Mouse (Mus musculus) hindbrain, embryonic 10.5 days (tissue): Measurements from ENCODE around the gene Pomgnt2. TPM values are rescaled to one million over a fixed set of nuclear protein-coding genes. Genes with fewer than 3 reads are reported as not detected.
"Not testable (repeated sequence)": the region's sequence is repeated elsewhere in the genome, so short reads cannot be mapped to it uniquely, and the experiment has no call there.

Experiments used
- DNase-seq: peaks from one replicate; pipeline ENCODE4 v3.0.0-alpha.2; 2017; ENCODE audit warnings: low spot score
- H3K27ac ChIP-seq: fragments of 300-500 bp; sonication (generic); 2 replicates; pipeline ENCODE4 v1.5.1; 2016; ENCODE audit warnings: mild to moderate bottlenecking, moderate library complexity
- H3K27me3 ChIP-seq: fragments of 300-500 bp; sonication (generic); 2 replicates; pipeline ENCODE4 v1.6.1; 2016; ENCODE audit warnings: mild to moderate bottlenecking; ENCODE audit not compliant: poor library complexity, insufficient read depth, severe bottlenecking
- H3K36me3 ChIP-seq: fragments of 300-500 bp; sonication (generic); 2 replicates; pipeline ENCODE4 v1.6.1; 2016; ENCODE audit warnings: mild to moderate bottlenecking, moderate library complexity
- H3K4me1 ChIP-seq: fragments of 300-500 bp; sonication (generic); replicated peaks from 2 replicates; pipeline ENCODE4 v1.6.1; 2016; ENCODE audit warnings: mild to moderate bottlenecking
- H3K4me3 ChIP-seq: fragments of 300-500 bp; sonication (generic); 2 replicates; pipeline ENCODE4 v1.5.1; 2016; ENCODE audit warnings: mild to moderate bottlenecking, moderate library complexity
- H3K9me3 ChIP-seq: fragments of 300-500 bp; sonication (generic); 2 replicates; pipeline ENCODE4 v1.6.1; 2016; ENCODE audit warnings: mild to moderate bottlenecking, moderate library complexity
- WGBS: fragments of 180-500 bp; shearing (Covaris S2); methylation state at CpG from one replicate; pipeline ENCODE4 v1.1.7; 2016; 5-methylcytosine and 5-hydroxymethylcytosine counted together
- polyA plus RNA-seq: library from polyadenylated mRNA; unstranded; fragments of >200 nt; fragmentation: Nextera tagmentation; extraction: Ambion mirVana; gene quantifications from 2 replicates; pipeline ENCODE4 v1.2.1, GENCODE M21; 2016

Pomgnt2 gene
- polyA plus RNA-seq, 1 experiment from 2014 or later, result 16.3 TPM

DNA sequence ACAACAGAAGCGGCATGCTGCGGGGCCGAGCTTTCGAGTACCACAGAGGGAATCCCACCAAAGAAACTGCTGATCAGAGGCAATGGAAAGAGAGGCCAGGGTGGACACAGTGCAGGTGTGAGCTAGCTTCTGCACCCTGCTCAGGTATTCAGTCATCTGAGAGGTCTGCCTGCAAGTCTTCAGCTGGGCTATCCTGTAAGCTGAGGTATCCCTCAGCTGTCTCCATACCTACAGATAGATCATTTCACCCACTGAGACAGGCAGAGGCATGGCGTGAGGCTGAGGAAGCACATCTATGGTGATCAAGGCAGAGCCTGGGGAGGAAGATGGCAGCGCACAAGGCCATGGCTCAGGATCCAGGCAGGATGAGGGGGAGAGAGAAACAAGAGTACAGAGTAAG is 27.5 kb upstream of the Pomgnt2 start:
- WGBS, result 94% methylated on average over 6 of the region's 6 CpGs
- Histone ChIP-seq H3K9me3 (no peaks in the 10 kb centered on the region), H3K4me1 (peaks cover 26% of the 10 kb centered on the region), H3K27ac (no peak overlapping the region), H3K4me3 (no peak overlapping the region), H3K36me3 (no peaks in the 10 kb centered on the region), H3K27me3 (no peaks in the 10 kb centered on the region)
- DNase-seq, result no peak

- Histone ChIP-seq H3K4me1 (peaks cover 31% of the 10 kb centered on the region), H3K4me3 (no peak overlapping the region), H3K36me3 (no peaks in the 10 kb centered on the region), H3K9me3 (no peaks in the 10 kb centered on the region), H3K27me3 (no peaks in the 10 kb centered on the region), H3K27ac (no peak overlapping the region)
- WGBS, result 88% methylated on average over 5 of the region's 5 CpGs
- DNase-seq, result no peak
Observed at GRCm38 (mm10) chr9:122023873-122024272, 27.0 kb upstream of the Pomgnt2 start.

- no peak overlapping the region for H3K4me3 ChIP-seq
- DNase-seq, result no peak
- no peak overlapping the region for H3K27ac ChIP-seq
- peaks cover 38% of the 10 kb centered on the region for H3K4me1 ChIP-seq
- 74% methylated on average over 9 of the region's 9 CpGs for WGBS
- no peaks in the 10 kb centered on the region for H3K9me3 ChIP-seq
- H3K27me3 ChIP-seq, result no peaks in the 10 kb centered on the region
- H3K36me3 ChIP-seq, result no peaks in the 10 kb centered on the region
Observed at GRCm38 (mm10) chr9:122022776-122023175, 25.9 kb upstream of the Pomgnt2 start.

GRCm38 (mm10) chr9:122021581-122021980 is 24.7 kb upstream of the Pomgnt2 start:
- Histone ChIP-seq H3K4me1 (peaks cover 26% of the 10 kb centered on the region), H3K36me3 (no peaks in the 10 kb centered on the region), H3K9me3 (no peaks in the 10 kb centered on the region), H3K27ac (no peak overlapping the region), H3K27me3 (no peaks in the 10 kb centered on the region), H3K4me3 (no peak overlapping the region)
- no peak for DNase-seq
- WGBS, result 92% methylated on average over 5 of the region's 5 CpGs

- H3K9me3 ChIP-seq, DNase-seq, H3K27ac ChIP-seq, H3K4me3 ChIP-seq, H3K27me3 ChIP-seq, H3K36me3 ChIP-seq: not testable (repeated sequence)
- peaks cover 22% of the 10 kb centered on the region for H3K4me1 ChIP-seq
- WGBS, result 92% methylated on average over 4 of the region's 4 CpGs
Observed at GRCm38 (mm10) chr9:122021171-122021570, 24.3 kb upstream of the Pomgnt2 start.

DNA sequence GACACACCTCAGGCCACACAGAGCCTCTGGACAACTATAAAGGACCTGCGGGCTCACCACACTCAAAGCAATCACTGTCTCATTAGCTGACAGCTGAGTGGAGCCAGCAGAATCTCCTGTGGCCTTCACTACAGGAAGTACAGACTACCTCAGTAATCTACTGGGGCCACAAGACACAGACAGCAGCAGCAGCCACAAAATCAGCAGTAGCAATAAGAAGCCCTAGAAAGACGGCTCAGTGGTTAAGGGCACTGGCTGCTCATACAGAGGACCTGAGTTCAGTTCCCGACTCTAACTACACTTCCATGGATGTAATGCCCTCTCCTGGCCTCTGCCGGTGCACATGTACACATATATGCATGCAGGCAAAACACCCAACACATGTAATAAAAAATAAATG is 23.4 kb upstream of the Pomgnt2 start:
- WGBS, result 92% methylated on average over 4 of the region's 4 CpGs

GRCm38 (mm10) chr9:122018782-122019395 is 22.0 kb upstream of the Pomgnt2 start:
- Histone ChIP-seq H3K9me3 (no peaks in the 10 kb centered on the region), H3K27ac (no peak overlapping the region), H3K4me1 (peaks cover 16% of the 10 kb centered on the region), H3K27me3 (no peaks in the 10 kb centered on the region), H3K36me3 (no peaks in the 10 kb centered on the region), H3K4me3 (no peak overlapping the region)
- 23% methylated on average over 8 of the region's 8 CpGs for WGBS
- DNase-seq, result peak; percentile 48

More for the DNA sequence above, 23.4 kb upstream of the Pomgnt2 start:
- Histone ChIP-seq H3K4me1 (peaks cover 16% of the 10 kb centered on the region), H3K36me3 (no peaks in the 10 kb centered on the region), H3K4me3 (no peak overlapping the region), H3K9me3 (no peaks in the 10 kb centered on the region), H3K27me3 (no peaks in the 10 kb centered on the region), H3K27ac (no peak overlapping the region)
- no peak for DNase-seq

- 82% methylated on average over 5 of the region's 5 CpGs for WGBS
- no peaks in the 10 kb centered on the region for H3K27me3 ChIP-seq
- no peak overlapping the region for H3K4me3 ChIP-seq
- H3K4me1 ChIP-seq, result peaks cover 16% of the 10 kb centered on the region
- no peaks in the 10 kb centered on the region for H3K9me3 ChIP-seq
- DNase-seq, result no peak
- H3K27ac ChIP-seq, result no peak overlapping the region
- H3K36me3 ChIP-seq, result no peaks in the 10 kb centered on the region
Observed at GRCm38 (mm10) chr9:122018079-122018478, 21.2 kb upstream of the Pomgnt2 start.

DNA sequence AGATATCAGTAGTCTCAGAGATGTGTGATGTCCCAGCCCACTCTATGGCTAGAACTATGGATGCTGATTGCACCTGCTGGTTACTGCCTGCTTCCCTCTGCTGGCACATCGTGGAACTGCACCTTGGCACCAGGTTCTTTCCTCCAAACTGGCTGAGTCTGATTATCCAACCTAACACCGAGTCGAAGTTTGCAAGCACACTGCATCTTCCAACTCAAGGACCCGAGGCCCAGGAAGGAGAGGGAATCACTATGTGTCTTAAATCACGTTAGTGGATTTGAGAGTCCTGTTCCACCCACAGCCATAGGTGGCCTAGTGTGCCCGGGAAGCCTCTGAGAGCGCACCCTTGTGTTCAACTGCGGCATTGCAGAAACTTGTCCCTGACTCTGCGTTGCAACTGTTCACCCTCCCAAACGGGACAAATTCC is 17.3 kb upstream of the Pomgnt2 start:
- H3K27me3 ChIP-seq, result no peaks in the 10 kb centered on the region
- no peaks in the 10 kb centered on the region for H3K9me3 ChIP-seq
- H3K4me1 ChIP-seq, result peaks cover 11% of the 10 kb centered on the region
- H3K36me3 ChIP-seq, result no peaks in the 10 kb centered on the region
- 11% methylated on average over 10 of the region's 10 CpGs for WGBS
- peak overlapping the region; percentile 24; the same call in 1 of the 2 replicates for H3K4me3 ChIP-seq
- no peak overlapping the region for H3K27ac ChIP-seq
- DNase-seq, result peak; percentile 82

GRCm38 (mm10) chr9:122013629-122014028 is 16.7 kb upstream of the Pomgnt2 start:
- Histone ChIP-seq H3K9me3 (no peaks in the 10 kb centered on the region), H3K4me3 (no peak overlapping the region), H3K4me1 (peaks cover 9% of the 10 kb centered on the region), H3K27me3 (no peaks in the 10 kb centered on the region), H3K36me3 (no peaks in the 10 kb centered on the region), H3K27ac (no peak overlapping the region)
- no peak for DNase-seq
- WGBS, result 84% methylated on average over 4 of the region's 4 CpGs

DNA sequence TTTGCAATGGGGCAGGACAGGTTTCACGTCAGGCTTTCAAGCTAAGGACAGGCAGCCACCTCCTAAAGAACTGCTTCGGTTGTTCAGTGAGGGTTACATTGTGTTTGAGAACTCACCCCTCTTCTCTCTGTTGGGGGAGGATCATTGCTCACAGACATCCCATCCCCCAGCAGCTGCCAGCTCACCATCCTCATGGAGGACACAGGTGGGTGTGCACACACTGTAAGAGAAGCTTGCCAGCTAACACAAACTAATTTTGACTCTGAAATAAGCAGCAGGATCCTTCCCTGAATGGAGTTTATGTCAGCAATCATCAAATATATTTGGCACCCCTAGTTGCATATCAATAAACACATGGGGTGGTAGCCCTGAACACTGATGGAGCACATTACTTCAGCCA is 15.9 kb upstream of the Pomgnt2 start:
- H3K27me3 ChIP-seq, result no peaks in the 10 kb centered on the region
- H3K9me3 ChIP-seq, result no peaks in the 10 kb centered on the region
- peaks cover 7% of the 10 kb centered on the region for H3K4me1 ChIP-seq
- H3K36me3 ChIP-seq, result no peaks in the 10 kb centered on the region
- DNase-seq, result no peak
- no peak overlapping the region for H3K4me3 ChIP-seq
- no peak overlapping the region for H3K27ac ChIP-seq
- 88% methylated on average over 2 of the region's 2 CpGs for WGBS

GRCm38 (mm10) chr9:122010751-122011150 is 13.8 kb upstream of the Pomgnt2 start:
- WGBS, result 95% methylated on average over 2 of the region's 2 CpGs

GRCm38 (mm10) chr9:122008876-122009275 is 12.0 kb upstream of the Pomgnt2 start:
- peaks cover 7% of the 10 kb centered on the region for H3K4me1 ChIP-seq
- H3K27me3 ChIP-seq, result no peaks in the 10 kb centered on the region
- no peak for DNase-seq
- no peaks in the 10 kb centered on the region for H3K9me3 ChIP-seq
- WGBS, result 32% methylated on average over 2 of the region's 2 CpGs
- no peaks in the 10 kb centered on the region for H3K36me3 ChIP-seq
- H3K27ac ChIP-seq, result no peak overlapping the region
- H3K4me3 ChIP-seq, result no peak overlapping the region

More at GRCm38 (mm10) chr9:122010751-122011150, 13.8 kb upstream of the Pomgnt2 start:
- H3K9me3 ChIP-seq, result no peaks in the 10 kb centered on the region
- no peak overlapping the region for H3K4me3 ChIP-seq
- no peaks in the 10 kb centered on the region for H3K27me3 ChIP-seq
- H3K27ac ChIP-seq, result no peak overlapping the region
- H3K4me1 ChIP-seq, result peaks cover 7% of the 10 kb centered on the region
- DNase-seq, result no peak
- no peaks in the 10 kb centered on the region for H3K36me3 ChIP-seq

DNA sequence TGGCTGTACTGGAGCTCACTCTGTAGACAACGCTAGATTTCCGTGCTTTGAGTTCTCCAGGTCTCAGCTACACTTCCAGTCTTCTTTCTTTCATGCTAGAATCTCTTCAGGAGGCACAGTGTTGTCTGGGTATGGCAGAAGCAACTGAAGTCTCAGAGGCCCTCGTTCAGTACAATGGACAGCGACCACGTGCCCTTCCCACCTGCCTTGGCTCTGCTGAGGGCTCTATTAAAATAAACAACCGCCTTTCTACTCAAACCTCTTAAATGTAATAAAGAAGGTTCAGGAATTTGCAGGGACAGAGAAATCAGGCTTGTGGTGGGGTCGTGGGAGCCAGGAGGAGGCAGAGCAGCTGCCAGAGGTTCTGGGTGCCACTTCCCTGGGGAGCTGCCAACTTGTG is 9.7 kb upstream of the Pomgnt2 start:
- H3K27me3 ChIP-seq, result no peaks in the 10 kb centered on the region
- H3K4me1 ChIP-seq, result peaks cover 7% of the 10 kb centered on the region
- no peaks in the 10 kb centered on the region for H3K9me3 ChIP-seq
- peak; percentile 43 for DNase-seq
- 17% methylated on average over 7 of the region's 7 CpGs for WGBS
- no peak overlapping the region for H3K4me3 ChIP-seq
- H3K36me3 ChIP-seq, result no peaks in the 10 kb centered on the region
- no peak overlapping the region for H3K27ac ChIP-seq
